In genomic region chr11:112784347-112784902, GRCm38 (mm10) we compare ENCODE assay signal across 8 mouse cellular contexts. TPM values are rescaled to one million over a fixed set of nuclear protein-coding genes. Genes with fewer than 3 reads are reported as not detected.
DNase-seq lines count a peak whose midpoint lies in the region; ATAC-seq and TF ChIP-seq lines count a peak whose summit lies in the region.

No protein-coding gene starts in this region.

- 4% methylated on average over 30 of the region's 30 CpGs for WGBS in heart, embryonic 13.5 days
- WGBS in heart, adult 2 months: 7% methylated on average over 30 of the region's 30 CpGs
- 3% methylated on average over 30 of the region's 30 CpGs for WGBS in forebrain, postnatal 0 days
- 8% methylated on average over 30 of the region's 30 CpGs for WGBS in midbrain, embryonic 10.5 days

- peak overlapping the region; percentile 89 for H3K4me2 ChIP-seq in heart, embryonic 13.5 days
- peak overlapping the region; percentile 94 for H3K4me2 ChIP-seq in forebrain, postnatal 0 days (ENCODE audit: low read depth)

- no peak for DNase-seq in heart, adult 2 months
- DNase-seq in ES-E14 (ENCODE audit: low read depth, low spot score): no peak
- no peak for DNase-seq in forebrain, postnatal 0 days
- DNase-seq in midbrain, embryonic 10.5 days (ENCODE audit: low spot score): no peak
- no peak for DNase-seq in gastrocnemius, postnatal 25 days
- DNase-seq in spleen, postnatal 4 days (ENCODE audit: low spot score in 2 of 2): no peak
- no peak for DNase-seq in adrenal gland, adult 8-10 months

- no peaks in the 10 kb centered on the region for H3K9me3 ChIP-seq in heart, embryonic 13.5 days
- H3K9me3 ChIP-seq in ES-E14 (ENCODE audit: control insufficient read depth, insufficient read depth, low read depth, low read length): no peaks in the 10 kb centered on the region
- no peaks in the 10 kb centered on the region for H3K9me3 ChIP-seq in forebrain, postnatal 0 days (ENCODE audit: low read length)
- no peaks in the 10 kb centered on the region for H3K9me3 ChIP-seq in midbrain, embryonic 10.5 days (replicated peaks)

- no peak for TF ChIP-seq POLR2A in heart, adult 2 months (IDR thresholded peaks at IDR 0.05; ENCODE audit: insufficient read depth, low read depth, low read length)

- intact Hi-C loops in heart, adult 2 months (cut with DNase I): loop anchor here (5.0 kb wide), 2 partner anchors 68 to 1127 kb away; no protein-coding TSS in a partner anchor

- ATAC-seq in heart, embryonic 13.5 days (ENCODE audit: extremely low read depth, insufficient number of reproducible peaks, low FRiP score, low TSS enrichment): no peak
- ATAC-seq in forebrain, postnatal 0 days: no peak

- no peaks in the 10 kb centered on the region for H3K36me3 ChIP-seq in heart, embryonic 13.5 days
- H3K36me3 ChIP-seq in heart, adult 2 months (ENCODE audit: control insufficient read depth, insufficient read depth, low read length): no peaks in the 10 kb centered on the region
- no peaks in the 10 kb centered on the region for H3K36me3 ChIP-seq in ES-E14 (ENCODE audit: control insufficient read depth, insufficient read depth, low read length, poor library complexity, severe bottlenecking)
- no peaks in the 10 kb centered on the region for H3K36me3 ChIP-seq in forebrain, postnatal 0 days (ENCODE audit: insufficient read depth)
- peaks cover 21% of the 10 kb centered on the region for H3K36me3 ChIP-seq in midbrain, embryonic 10.5 days

- in situ Hi-C loops in ES-E14 (cut with MboI; ENCODE audit: low sequenced_read_pairs in 2 of 2, unreplicated experiment in 2 of 2): loop anchor here (25.0 kb wide), 1 partner anchor 378 kb away; no protein-coding TSS in a partner anchor

- H3K79me2 ChIP-seq in heart, adult 2 months (replicated peaks; ENCODE audit: control insufficient read depth, insufficient read depth, low read length): no peaks in the 10 kb centered on the region

- peak overlapping the region; percentile 87 for H3K9ac ChIP-seq in heart, embryonic 13.5 days
- no peak overlapping the region for H3K9ac ChIP-seq in heart, adult 2 months (ENCODE audit: low read depth, low read length)
- H3K9ac ChIP-seq in ES-E14 (ENCODE audit: insufficient read depth, low read depth, low read length, poor library complexity, severe bottlenecking): no peak overlapping the region
- H3K9ac ChIP-seq in forebrain, postnatal 0 days: peak overlapping the region; percentile 60

- H3K27ac ChIP-seq in heart, embryonic 13.5 days (replicated peaks): peak overlapping the region; percentile 87; the same call in 1 of the 2 replicates
- no peak overlapping the region for H3K27ac ChIP-seq in heart, adult 2 months
- no peak overlapping the region for H3K27ac ChIP-seq in ES-E14 (ENCODE audit: insufficient read depth, low read depth, low read length, poor library complexity, severe bottlenecking)
- H3K27ac ChIP-seq in forebrain, postnatal 0 days (ENCODE audit: low read depth, low read length): no peak overlapping the region
- peak overlapping the region; percentile 94 for H3K27ac ChIP-seq in midbrain, embryonic 10.5 days (replicated peaks)

- H3K27me3 ChIP-seq in heart, embryonic 13.5 days (replicated peaks): peaks cover 70% of the 10 kb centered on the region
- H3K27me3 ChIP-seq in heart, adult 2 months (ENCODE audit: control insufficient read depth, insufficient read depth, low read length): peaks cover 25% of the 10 kb centered on the region
- H3K27me3 ChIP-seq in forebrain, postnatal 0 days (ENCODE audit: insufficient read depth, low read length): no peaks in the 10 kb centered on the region
- H3K27me3 ChIP-seq in midbrain, embryonic 10.5 days (ENCODE audit: low read depth, poor library complexity, severe bottlenecking): peaks cover 60% of the 10 kb centered on the region

- no peak for TF ChIP-seq EP300 in heart, adult 2 months (IDR thresholded peaks at IDR 0.05; ENCODE audit: insufficient read depth, low read depth, low read length)

- no peak for TF ChIP-seq CTCF in heart, adult 2 months (IDR thresholded peaks at IDR 0.05)
- TF ChIP-seq CTCF in forebrain, postnatal 0 days (IDR thresholded peaks at IDR 0.05; ENCODE audit: low read depth): no peak

- peak overlapping the region; percentile 70 for H3K4me3 ChIP-seq in heart, embryonic 13.5 days
- no peak overlapping the region for H3K4me3 ChIP-seq in heart, adult 2 months
- peak overlapping the region; percentile 51 to 56; a peak in 2 of 4 replicates for H3K4me3 ChIP-seq in ES-E14 (ENCODE audit: insufficient read depth in 1 of 2, low read depth in 1 of 2, low read length in 2 of 2, poor library complexity in 1 of 2, severe bottlenecking in 1 of 2)
- H3K4me3 ChIP-seq in forebrain, postnatal 0 days (ENCODE audit: low read depth, low read length): peak overlapping the region; percentile 57
- H3K4me3 ChIP-seq in midbrain, embryonic 10.5 days: peak overlapping the region; percentile 87

- H3K4me1 ChIP-seq in heart, embryonic 13.5 days: peaks cover 46% of the 10 kb centered on the region
- no peaks in the 10 kb centered on the region; the same call in 1 of the 2 replicates for H3K4me1 ChIP-seq in heart, adult 2 months (ENCODE audit: control insufficient read depth, insufficient read depth, low read length)
- H3K4me1 ChIP-seq in ES-E14 (ENCODE audit: control insufficient read depth in 2 of 2, insufficient read depth in 2 of 2, low read length in 2 of 2, poor library complexity in 1 of 2): peaks cover 0 to 8% of the 10 kb centered on the region in 2 experiments; a peak in 1 of 4 replicates
- no peaks in the 10 kb centered on the region; the same call in 1 of the 2 replicates for H3K4me1 ChIP-seq in forebrain, postnatal 0 days (ENCODE audit: insufficient read depth)
- peaks cover 83% of the 10 kb centered on the region for H3K4me1 ChIP-seq in midbrain, embryonic 10.5 days

TF ChIP-seq in ES-E14, 5 proteins besides CTCF, POLR2A, EP300 and RAD21:
- TF ChIP-seq HCFC1 (IDR thresholded peaks at IDR 0.05; ENCODE audit: borderline replicate concordance, insufficient read depth, low read length) (no peak), ZC3H11A (IDR thresholded peaks at IDR 0.05; ENCODE audit: borderline replicate concordance, low read depth, low read length) (no peak), ZNF384 (IDR thresholded peaks at IDR 0.05; ENCODE audit: low read depth, low read length) (no peak), MAFK (IDR thresholded peaks at IDR 0.05; ENCODE audit: insufficient read depth, low read depth, low read length) (no peak), CHD2 (IDR thresholded peaks at IDR 0.05; ENCODE audit: low read depth, low read length) (no peak)

RNA-seq across cellular contexts. Expression of gene Sox9, which starts 2.4 kb away (rescaled TPM):
- polyA plus RNA-seq in heart, embryonic 13.5 days (2015; fragmentation: Nextera tagmentation; extraction: Ambion mirVana): 25.6 and 27.8 TPM in 2 replicates
- 1 to 10 TPM; 1.3 to 1.5 TPM for total RNA-seq in heart, adult 2 months (2021)
- 1.9 and 2.7 TPM in 2 replicates for polyA plus RNA-seq in heart, adult 2 months (2012; rRNA removed)
- 0.11 and 0.27 TPM in 2 replicates for total RNA-seq in ES-E14 (2012; rRNA removed)
- 5.8 and 6.1 TPM in 2 replicates for total RNA-seq in forebrain, postnatal 0 days (2014; rRNA removed)
- polyA plus RNA-seq in forebrain, postnatal 0 days (2015; fragmentation: Nextera tagmentation; extraction: Ambion mirVana): 29.8 and 46.6 TPM in 2 replicates
- 61.8 and 108 TPM in 2 replicates for polyA plus RNA-seq in midbrain, embryonic 10.5 days (2016; fragmentation: Nextera tagmentation; extraction: Ambion mirVana)
- total RNA-seq in gastrocnemius, postnatal 25 days (2021): 1 to 10 TPM; 1.4 to 2.3 TPM
- 1 to 10 TPM; 1.2 to 3.8 (median 2.5) TPM for total RNA-seq in adrenal gland, adult 8-10 months (2022)

Comparison
In these comparisons a context has a peak if more than half of its experiments do, and no peak if none do; other contexts are left out.
1. H3K27ac ChIP-seq: peak in heart, embryonic 13.5 days (single experiment) and midbrain, embryonic 10.5 days (single experiment); none in heart, adult 2 months (single experiment), ES-E14 (single experiment) and forebrain, postnatal 0 days (single experiment).
2. H3K9ac ChIP-seq: peak in heart, embryonic 13.5 days (single experiment) and forebrain, postnatal 0 days (single experiment); none in heart, adult 2 months (single experiment) and ES-E14 (single experiment).